ENCODE assay signal across 7 mouse cellular contexts in the genomic region with DNA sequence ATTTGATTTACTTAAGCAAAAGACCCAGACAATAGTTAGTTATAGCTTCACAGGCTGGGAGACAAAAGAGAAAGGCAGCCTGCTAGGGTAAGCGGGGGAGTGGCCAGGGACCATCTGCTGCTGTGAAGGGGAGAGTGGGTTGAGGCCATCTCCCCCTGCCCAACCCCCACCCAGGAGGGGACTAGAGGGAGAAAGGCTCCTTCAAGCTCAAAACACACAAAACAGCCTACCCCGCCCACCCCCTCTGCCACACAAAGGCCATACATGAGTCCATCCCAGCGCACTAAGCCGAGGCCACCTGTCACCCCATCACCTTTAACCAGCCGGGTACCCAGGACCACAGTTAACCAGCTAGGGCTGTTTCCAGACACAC. TPM values are rescaled to one million over a fixed set of nuclear protein-coding genes. Genes with fewer than 3 reads are reported as not detected.
DNase-seq lines count a peak whose midpoint lies in the region; ATAC-seq and TF ChIP-seq lines count a peak whose summit lies in the region.

No protein-coding gene starts in this region.

- peaks cover 7% of the 10 kb centered on the region for H3K36me3 ChIP-seq in lung, embryonic 16.5 days (ENCODE audit: control insufficient read depth, insufficient read depth, low read length)
- no peaks in the 10 kb centered on the region for H3K36me3 ChIP-seq in embryonic facial prominence, embryonic 14.5 days (ENCODE audit: control insufficient read depth, insufficient read depth, low read length)
- H3K36me3 ChIP-seq in limb, embryonic 15.5 days, result no peaks in the 10 kb centered on the region

- no peak for DNase-seq in lung, postnatal 36 days
- peak; percentile 61 for DNase-seq in embryonic facial prominence, embryonic 14.5 days (ENCODE audit: low spot score)
- DNase-seq in thymus, postnatal 0 days (ENCODE audit: low spot score), result peak; percentile 34
- no peak for DNase-seq in cerebellum, adult 18-20 months
- no peak for DNase-seq in cerebellum, adult 2 months

- H3K9ac ChIP-seq in lung, embryonic 16.5 days (ENCODE audit: low read length), result peak overlapping the region; percentile 27
- no peak overlapping the region for H3K9ac ChIP-seq in embryonic facial prominence, embryonic 14.5 days (ENCODE audit: low read depth, low read length)
- no peak overlapping the region for H3K9ac ChIP-seq in limb, embryonic 15.5 days

- peak overlapping the region; percentile 49 for H3K4me2 ChIP-seq in lung, embryonic 16.5 days (ENCODE audit: low read depth, low read length)
- H3K4me2 ChIP-seq in embryonic facial prominence, embryonic 14.5 days (ENCODE audit: low read depth, low read length), result peak overlapping the region; percentile 19; the same call in 1 of the 2 replicates
- H3K4me2 ChIP-seq in limb, embryonic 15.5 days, result peak overlapping the region; percentile 14; the same call in 1 of the 2 replicates

- no peaks in the 10 kb centered on the region for H3K27me3 ChIP-seq in lung, embryonic 16.5 days (ENCODE audit: control insufficient read depth, insufficient read depth, low read depth, low read length)
- no peaks in the 10 kb centered on the region for H3K27me3 ChIP-seq in embryonic facial prominence, embryonic 14.5 days (replicated peaks; ENCODE audit: control insufficient read depth, insufficient read depth, low read length)
- H3K27me3 ChIP-seq in limb, embryonic 15.5 days, result peaks cover 11% of the 10 kb centered on the region; the same call in 1 of the 2 replicates
- H3K27me3 ChIP-seq in cerebellum, adult 2 months (ENCODE audit: control insufficient read depth, insufficient read depth, low read length), result no peaks in the 10 kb centered on the region

- TF ChIP-seq CTCF in cerebellum, adult 2 months (IDR thresholded peaks at IDR 0.05; ENCODE audit: borderline replicate concordance, insufficient read depth, low read depth, low read length), result no peak

- H3K4me3 ChIP-seq in lung, embryonic 16.5 days (ENCODE audit: low read length), result peak overlapping the region; percentile 42
- H3K4me3 ChIP-seq in embryonic facial prominence, embryonic 14.5 days (ENCODE audit: low read depth, low read length), result no peak overlapping the region
- 0 out of 2 replicates have a peak overlapping the region, but pooled peaks have one; percentile 5 for H3K4me3 ChIP-seq in limb, embryonic 15.5 days
- no peak overlapping the region for H3K4me3 ChIP-seq in cerebellum, adult 2 months (replicated peaks; ENCODE audit: insufficient read depth, low read depth, low read length)

- H3K9me3 ChIP-seq in lung, embryonic 16.5 days (ENCODE audit: control insufficient read depth, low read length), result peaks cover 6% of the 10 kb centered on the region
- H3K9me3 ChIP-seq in embryonic facial prominence, embryonic 14.5 days (ENCODE audit: control insufficient read depth, low read length), result no peaks in the 10 kb centered on the region; the same call in 1 of the 2 replicates
- no peaks in the 10 kb centered on the region for H3K9me3 ChIP-seq in limb, embryonic 15.5 days

- ATAC-seq in lung, embryonic 16.5 days (ENCODE audit: low read depth), result no peak
- ATAC-seq in embryonic facial prominence, embryonic 14.5 days (ENCODE audit: low read depth), result peak; percentile 17; the same call in 1 of the 2 replicates
- ATAC-seq in limb, embryonic 15.5 days (ENCODE audit: insufficient number of reproducible peaks, low FRiP score, low TSS enrichment, low read depth), result no peak

- no peak for TF ChIP-seq POLR2A in cerebellum, adult 2 months (IDR thresholded peaks at IDR 0.05; ENCODE audit: borderline replicate concordance, insufficient read depth, low read length)

- peak overlapping the region; percentile 79 for H3K27ac ChIP-seq in lung, embryonic 16.5 days (ENCODE audit: low read length)
- H3K27ac ChIP-seq in embryonic facial prominence, embryonic 14.5 days (replicated peaks; ENCODE audit: low read depth, low read length), result peak overlapping the region; percentile 45
- H3K27ac ChIP-seq in limb, embryonic 15.5 days, result no peak overlapping the region
- H3K27ac ChIP-seq in cerebellum, adult 2 months (ENCODE audit: insufficient read depth, low read length), result no peak overlapping the region

- peaks cover 4% of the 10 kb centered on the region; the same call in 1 of the 2 replicates for H3K4me1 ChIP-seq in lung, embryonic 16.5 days (replicated peaks; ENCODE audit: control insufficient read depth, insufficient read depth, low read length)
- peaks cover 4% of the 10 kb centered on the region; the same call in 1 of the 2 replicates for H3K4me1 ChIP-seq in embryonic facial prominence, embryonic 14.5 days (ENCODE audit: control insufficient read depth, insufficient read depth, low read length)
- peaks cover 6% of the 10 kb centered on the region for H3K4me1 ChIP-seq in limb, embryonic 15.5 days
- H3K4me1 ChIP-seq in cerebellum, adult 2 months (ENCODE audit: control insufficient read depth, insufficient read depth, low read length), result no peaks in the 10 kb centered on the region

- WGBS in lung, embryonic 16.5 days, result 46% methylated on average over 5 of the region's 5 CpGs
- WGBS in embryonic facial prominence, embryonic 14.5 days, result 43% methylated on average over 5 of the region's 5 CpGs
- WGBS in limb, embryonic 15.5 days, result 49% methylated on average over 5 of the region's 5 CpGs
- 48% methylated on average over 5 of the region's 5 CpGs for WGBS in cerebellum, adult 2 months

RNA-seq across cellular contexts. Expression of a gene that starts 2.3 kb away (rescaled TPM):
- polyA plus RNA-seq in lung, embryonic 16.5 days (2015; fragmentation: Nextera tagmentation; extraction: Ambion mirVana), result 40.8 and 43.1 TPM in 2 replicates
- 13.6 and 13.7 TPM in 2 replicates for polyA plus RNA-seq in embryonic facial prominence, embryonic 14.5 days (2014; fragmentation: Nextera tagmentation; extraction: Ambion mirVana)
- polyA plus RNA-seq in limb, embryonic 15.5 days (2015; fragmentation: Nextera tagmentation; extraction: Ambion mirVana), result 15.1 and 16.3 TPM in 2 replicates
- 55.2 TPM in 2 replicates for polyA plus RNA-seq in thymus, postnatal 0 days (2015; fragmentation: Nextera tagmentation; extraction: Ambion mirVana)
- polyA plus RNA-seq in cerebellum, adult 2 months (2012; rRNA removed), result 3.8 and 4.4 TPM in 2 replicates

RNA-seq across cellular contexts. Expression of a gene that starts 31.9 kb away (rescaled TPM):
- polyA plus RNA-seq in lung, embryonic 16.5 days (2015; fragmentation: Nextera tagmentation; extraction: Ambion mirVana), result 6.1 and 6.2 TPM in 2 replicates
- polyA plus RNA-seq in embryonic facial prominence, embryonic 14.5 days (2014; fragmentation: Nextera tagmentation; extraction: Ambion mirVana), result 6.1 and 6.3 TPM in 2 replicates
- 3.4 and 3.8 TPM in 2 replicates for polyA plus RNA-seq in limb, embryonic 15.5 days (2015; fragmentation: Nextera tagmentation; extraction: Ambion mirVana)
- 2.6 and 2.8 TPM in 2 replicates for polyA plus RNA-seq in thymus, postnatal 0 days (2015; fragmentation: Nextera tagmentation; extraction: Ambion mirVana)
- polyA plus RNA-seq in cerebellum, adult 2 months (2012; rRNA removed), result 7.1 and 8.2 TPM in 2 replicates

RNA-seq across cellular contexts. Expression of a gene that starts 52.4 kb away (rescaled TPM):
- polyA plus RNA-seq in lung, embryonic 16.5 days (2015; fragmentation: Nextera tagmentation; extraction: Ambion mirVana), result 0.09 and 0.15 TPM in 2 replicates
- polyA plus RNA-seq in embryonic facial prominence, embryonic 14.5 days (2014; fragmentation: Nextera tagmentation; extraction: Ambion mirVana), result 0.18 and 0.28 TPM in 2 replicates
- polyA plus RNA-seq in limb, embryonic 15.5 days (2015; fragmentation: Nextera tagmentation; extraction: Ambion mirVana), result 0.05 and 0.22 TPM in 2 replicates
- polyA plus RNA-seq in thymus, postnatal 0 days (2015; fragmentation: Nextera tagmentation; extraction: Ambion mirVana), result 0.91 and 1.3 TPM in 2 replicates
- 18.0 and 20.6 TPM in 2 replicates for polyA plus RNA-seq in cerebellum, adult 2 months (2012; rRNA removed)

Comparison
In these comparisons a context has a peak if more than half of its experiments do, and no peak if none do; other contexts are left out.
1. H3K27ac ChIP-seq: peak in lung, embryonic 16.5 days (single experiment) and embryonic facial prominence, embryonic 14.5 days (single experiment); none in limb, embryonic 15.5 days (single experiment) and cerebellum, adult 2 months (single experiment).
2. H3K4me3 ChIP-seq: peak in lung, embryonic 16.5 days (single experiment) and limb, embryonic 15.5 days (single experiment); none in embryonic facial prominence, embryonic 14.5 days (single experiment) and cerebellum, adult 2 months (single experiment).
3. DNase-seq: peak in embryonic facial prominence, embryonic 14.5 days (single experiment) and thymus, postnatal 0 days (single experiment); none in lung, postnatal 36 days (single experiment), cerebellum, adult 18-20 months (0 of 2) and cerebellum, adult 2 months (0 of 2).
4. Peak in every context shown above with its lines, with median percentiles within 50 percentile points of each other: H3K4me2 ChIP-seq.